Mouse (Mus musculus): Measurements from ENCODE around the gene Usf3.

DNA sequence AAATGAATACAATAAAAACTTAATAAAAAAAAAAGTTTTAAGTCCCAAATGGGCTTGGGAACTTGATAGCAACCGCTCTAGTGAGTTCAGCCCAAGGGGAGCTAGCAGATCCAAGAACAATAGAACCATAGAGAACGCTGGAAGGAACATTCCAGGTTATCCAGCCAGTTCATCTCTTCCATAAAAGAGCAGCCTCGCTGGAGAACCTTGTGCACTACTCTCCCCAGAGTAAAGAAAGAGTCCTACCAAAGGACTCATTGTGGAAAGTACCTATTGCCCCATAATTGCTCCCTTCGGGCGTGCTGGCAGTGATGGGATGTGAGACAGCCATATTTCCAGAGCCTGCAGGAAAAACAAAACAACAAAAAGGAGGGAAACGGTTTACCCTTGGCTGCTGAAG is 96.5 kb downstream of the Usf3 start:
- no peak for TF ChIP-seq CTCF (conservative IDR thresholded peaks at IDR 0.05; ENCODE audit: low read length)
- no peak for TF ChIP-seq NANOG (IDR thresholded peaks at IDR 0.05; ENCODE audit: borderline replicate concordance, low read length)
- TF ChIP-seq POU5F1 (IDR thresholded peaks at IDR 0.05; ENCODE audit: borderline replicate concordance, low read length) = no peak

Data from E14TG2a.4 (cell line).